Mouse (Mus musculus) limb, embryonic 14.5 days (tissue): ENCODE results near the gene Atp2c1. TPM values are rescaled to one million over a fixed set of nuclear protein-coding genes. Genes with fewer than 3 reads are reported as not detected.

ENCODE experiments used
- ATAC-seq: fragments of 200-750 bp; cut with Nextera tagmentation; 2 replicates; pipeline ENCODE4 v1.8.0; 2017; ENCODE audit warnings: low read depth, moderate number of reproducible peaks, moderate TSS enrichment; ENCODE audit not compliant: low FRiP score
- DNase-seq: peaks from one replicate; pipeline ENCODE4 v3.0.0-alpha.2; 2015; ENCODE audit warnings: low spot score
- H3K27ac ChIP-seq: fragments of 300-500 bp; sonication (generic); replicated peaks from 2 replicates; pipeline ENCODE4 v1.5.1; 2014; ENCODE audit warnings: low read depth, mild to moderate bottlenecking, low read length, moderate library complexity, mixed read lengths
- H3K27me3 ChIP-seq: fragments of 300-500 bp; sonication (generic); 2 replicates; pipeline ENCODE4 v1.6.1; 2014; ENCODE audit warnings: low read length, mixed read lengths; ENCODE audit not compliant: control insufficient read depth, insufficient read depth
- H3K36me3 ChIP-seq: fragments of 300-500 bp; sonication (generic); 2 replicates; pipeline ENCODE4 v1.6.1; 2014; ENCODE audit warnings: mild to moderate bottlenecking, low read length, moderate library complexity, mixed read lengths; ENCODE audit not compliant: control insufficient read depth, insufficient read depth
- H3K4me1 ChIP-seq: fragments of 300-500 bp; sonication (generic); 2 replicates; pipeline ENCODE4 v1.6.1; 2014; ENCODE audit warnings: antibody characterized with exemption, low read length, mixed read lengths; ENCODE audit not compliant: control insufficient read depth, insufficient read depth
- H3K4me2 ChIP-seq: fragments of 300-500 bp; sonication (generic); replicated peaks from 2 replicates; pipeline ENCODE4 v1.6.1; 2014; ENCODE audit warnings: low read depth, mild to moderate bottlenecking, low read length, moderate library complexity; ENCODE audit not compliant: severe bottlenecking
- H3K4me3 ChIP-seq: fragments of 300-500 bp; sonication (generic); replicated peaks from 2 replicates; pipeline ENCODE4 v1.5.1; 2014; ENCODE audit warnings: low read length
- H3K9ac ChIP-seq: fragments of 300-500 bp; sonication (generic); 2 replicates; pipeline ENCODE4 v1.6.1; 2014; ENCODE audit warnings: mild to moderate bottlenecking, low read depth, low read length, moderate library complexity; ENCODE audit not compliant: severe bottlenecking
- H3K9me3 ChIP-seq: fragments of 300-500 bp; sonication (generic); 2 replicates; pipeline ENCODE4 v1.6.1; 2016; ENCODE audit warnings: low read length; ENCODE audit not compliant: control insufficient read depth
- POLR2A ChIP-seq: fragments of 200-500 bp; IDR thresholded peaks from 2 replicates; pipeline ENCODE4 v1.8.0; 2012; ENCODE audit warnings: inconsistent platforms, mild to moderate bottlenecking, moderate library complexity, borderline replicate concordance; ENCODE audit not compliant: insufficient read depth, insufficient read length; ENCODE audit errors: extremely low read depth
- WGBS: fragments of 180-500 bp; shearing (Covaris S2); extraction: QIAGEN DNeasy Blood & Tissue Kit; methylation state at CpG from one replicate; pipeline ENCODE4 v1.1.7; 2014; 5-methylcytosine and 5-hydroxymethylcytosine counted together
- polyA plus RNA-seq, 2 experiments: library from polyadenylated mRNA; depleted of rRNA in 1 of 2; stranded (reverse) in 1 of 2; unstranded in 1 of 2; fragments of >200 nt; fragmentation: Nextera tagmentation in 1 of 2; extraction: Ambion mirVana in 1 of 2; gene quantifications; 2 replicates each; pipeline versions ENCODE4 v1.2.1 to v1.2.3; 2012 to 2014

The Atp2c1 gene
- polyA plus RNA-seq, 2 experiments, result 53.0 to 62.8 TPM

- no peak overlapping the region for H3K4me2 ChIP-seq
These were observed 160.9 kb downstream of the Atp2c1 start for GRCm38 (mm10) chr9:105366199-105366598.

GRCm38 (mm10) chr9:105363520-105364231 lies 163.4 kb downstream of the Atp2c1 start:
- ATAC-seq, result no peak
- H3K4me1 ChIP-seq, result no peaks in the 10 kb centered on the region

More at GRCm38 (mm10) chr9:105366199-105366598, 160.9 kb downstream of the Atp2c1 start:
- H3K4me1 ChIP-seq, result no peaks in the 10 kb centered on the region
- ATAC-seq (no peak), DNase-seq (no peak)
- no peaks in the 10 kb centered on the region for H3K9me3 ChIP-seq
- no peak overlapping the region for H3K27ac ChIP-seq
- H3K27me3 ChIP-seq, result no peaks in the 10 kb centered on the region
- no peak overlapping the region for H3K9ac ChIP-seq
- no peak overlapping the region for H3K4me3 ChIP-seq
- no peak for TF ChIP-seq POLR2A
- 83% methylated on average over 4 of the region's 4 CpGs for WGBS
- no peaks in the 10 kb centered on the region for H3K36me3 ChIP-seq

GRCm38 (mm10) chr9:105362181-105362580 lies 164.9 kb downstream of the Atp2c1 start:
- no peak for ATAC-seq
- H3K9me3 ChIP-seq, result no peaks in the 10 kb centered on the region
- no peak overlapping the region for H3K27ac ChIP-seq
- H3K4me3 ChIP-seq, result no peak overlapping the region
- no peaks in the 10 kb centered on the region for H3K4me1 ChIP-seq
- TF ChIP-seq POLR2A, result no peak
- no peak overlapping the region for H3K9ac ChIP-seq
- H3K36me3 ChIP-seq, result no peaks in the 10 kb centered on the region
- WGBS, result 76% methylated on average over 2 of the region's 2 CpGs
- DNase-seq, result no peak
- no peak overlapping the region for H3K4me2 ChIP-seq
- no peaks in the 10 kb centered on the region for H3K27me3 ChIP-seq

More at GRCm38 (mm10) chr9:105363520-105364231, 163.4 kb downstream of the Atp2c1 start:
- no peaks in the 10 kb centered on the region for H3K9me3 ChIP-seq
- no peak overlapping the region for H3K9ac ChIP-seq
- no peaks in the 10 kb centered on the region for H3K36me3 ChIP-seq
- no peak for DNase-seq
- no peak overlapping the region for H3K4me2 ChIP-seq
- 65% methylated on average over 5 of the region's 5 CpGs for WGBS
- no peak for TF ChIP-seq POLR2A
- no peaks in the 10 kb centered on the region for H3K27me3 ChIP-seq
- H3K4me3 ChIP-seq, result no peak overlapping the region
- H3K27ac ChIP-seq, result no peak overlapping the region

Other genes with a start within 250 kb of the Atp2c1 start
- 10.6 and 12.5 TPM in 2 replicates for gene Aste1, start 131.9 kb downstream of the Atp2c1 start, polyA plus RNA-seq (2012; rRNA removed)
- 10.5 and 11.6 TPM in 2 replicates for gene Aste1, start 131.9 kb downstream of the Atp2c1 start, polyA plus RNA-seq (2014; fragmentation: Nextera tagmentation; extraction: Ambion mirVana)
- 0.13 and 0.19 TPM in 2 replicates for gene Nek11, start 131.8 kb downstream of the Atp2c1 start, polyA plus RNA-seq (2012; rRNA removed)
- gene Nek11, start 131.8 kb downstream of the Atp2c1 start, polyA plus RNA-seq (2014; fragmentation: Nextera tagmentation; extraction: Ambion mirVana), result 0.14 and 0.15 TPM in 2 replicates
- gene Pik3r4, start 115.7 kb upstream of the Atp2c1 start, polyA plus RNA-seq (2012; rRNA removed), result 22.2 and 23.9 TPM in 2 replicates
- gene Pik3r4, start 115.7 kb upstream of the Atp2c1 start, polyA plus RNA-seq (2014; fragmentation: Nextera tagmentation; extraction: Ambion mirVana), result 27.1 and 30.2 TPM in 2 replicates